Mouse (Mus musculus): ENCODE measurements around the gene Keap1. TPM values are rescaled to one million over a fixed set of nuclear protein-coding genes. Genes with fewer than 3 reads are reported as not detected.
A peak's percentile ranks its signal among the peaks of the same experiment; 100 is the strongest.

Gene Keap1
- polyA plus RNA-seq, 1 experiment from 2014 or later = 72.5 TPM

DNA sequence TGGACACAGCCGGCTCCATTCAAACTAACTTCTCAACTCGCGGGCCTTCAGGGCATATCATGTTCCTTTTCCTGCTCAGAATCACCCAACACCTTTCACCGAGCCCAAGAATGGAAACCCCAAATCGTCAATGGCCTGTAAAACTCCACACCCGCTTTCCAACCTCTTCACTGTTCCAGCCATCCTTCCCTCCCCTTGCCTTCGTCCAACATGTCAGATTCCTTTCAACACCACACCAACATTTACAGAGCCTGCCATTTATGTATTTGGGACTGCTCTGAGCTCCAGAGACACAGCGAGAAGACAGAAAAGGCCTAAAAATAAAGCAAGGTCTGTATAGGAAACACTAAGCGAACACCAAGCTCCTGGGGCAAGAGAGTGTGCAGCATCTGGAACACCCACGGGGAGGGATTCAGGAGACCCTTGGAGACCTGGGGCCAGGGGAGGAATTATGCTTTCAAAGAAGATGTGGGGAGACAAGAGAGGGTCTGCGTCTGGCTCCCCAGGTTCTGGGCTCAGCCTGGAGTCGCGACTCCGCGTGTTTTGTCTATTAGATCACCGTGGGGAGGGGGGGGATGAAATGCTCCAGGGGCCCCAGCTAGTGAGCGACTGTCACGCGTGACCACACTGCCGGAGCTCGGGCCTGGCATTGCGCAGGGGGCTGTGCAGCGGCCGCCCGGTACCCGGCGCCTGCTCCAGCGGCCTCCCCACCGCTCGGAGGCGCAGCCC lies 993 bp downstream of the Keap1 start:
- H3K9me3 ChIP-seq = no peaks in the 10 kb centered on the region
- H3K36me3 ChIP-seq = peaks cover 11% of the 10 kb centered on the region; the same call in 1 of the 2 replicates
- H3K4me1 ChIP-seq = peaks cover 22% of the 10 kb centered on the region
- H3K4me3 ChIP-seq = peak overlapping the region; percentile 96
- H3K27me3 ChIP-seq = peaks cover 7% of the 10 kb centered on the region; the same call in 1 of the 2 replicates
- peak overlapping the region; percentile 60 for H3K4me2 ChIP-seq (replicated peaks)
- peak overlapping the region; percentile 94 for H3K9ac ChIP-seq (replicated peaks)
- peak overlapping the region; percentile 86 for H3K27ac ChIP-seq (replicated peaks)
- peak; percentile 12; the same call in 1 of the 2 replicates for ATAC-seq (replicated peaks)
- WGBS = under 1% methylated on average over 31 of the region's 31 CpGs

DNA sequence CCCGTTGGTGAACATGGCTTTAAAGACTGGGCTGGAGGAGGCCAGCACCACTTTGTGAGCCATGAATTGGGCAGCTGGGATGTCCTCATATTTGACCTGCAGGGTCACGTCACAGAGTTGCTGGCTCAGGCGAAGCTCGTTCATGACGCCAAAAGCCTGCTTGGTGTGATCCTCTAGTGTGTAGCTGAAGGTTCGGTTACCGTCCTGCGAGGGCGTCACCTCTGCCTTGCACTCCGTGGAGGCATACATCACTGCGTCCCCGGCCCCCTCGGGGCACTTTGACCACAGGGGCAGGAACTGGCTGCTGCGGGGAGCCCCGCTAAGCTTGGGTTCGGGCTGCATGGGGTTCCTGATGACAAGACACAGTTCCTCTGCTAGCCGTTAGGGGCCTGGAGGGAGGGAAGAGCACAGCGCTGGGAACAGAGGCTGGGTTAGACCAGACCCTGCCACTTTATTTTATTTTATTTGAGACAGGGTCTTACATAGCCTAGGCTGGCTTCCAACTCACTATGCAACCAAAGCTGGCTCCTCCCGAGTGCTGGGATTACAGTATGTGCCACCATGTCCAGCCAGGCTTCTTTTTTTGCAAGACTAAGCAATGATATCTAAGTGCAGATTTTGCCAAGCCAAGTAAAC lies 1.7 kb downstream of the Keap1 start:
- Histone ChIP-seq H3K27ac (replicated peaks) (peak overlapping the region; percentile 86), H3K4me3 (peak overlapping the region; percentile 96), H3K4me1 (peaks cover 22% of the 10 kb centered on the region), H3K9ac (replicated peaks) (peak overlapping the region; percentile 94), H3K9me3 (no peaks in the 10 kb centered on the region), H3K36me3 (peaks cover 18% of the 10 kb centered on the region; the same call in 1 of the 2 replicates), H3K4me2 (replicated peaks) (peak overlapping the region; percentile 60), H3K27me3 (0 out of 2 replicates have a peak, but pooled peaks cover under 1% of the 10 kb centered on the region)
- WGBS = 21% methylated on average over 19 of the region's 19 CpGs
- 0 out of 2 replicates have a peak, but pooled peaks have one; percentile 33 for ATAC-seq (replicated peaks)

GRCm38 (mm10) chr9:21236991-21237367 lies 2.2 kb downstream of the Keap1 start:
- Histone ChIP-seq H3K36me3 (peaks cover 18% of the 10 kb centered on the region; the same call in 1 of the 2 replicates), H3K4me2 (replicated peaks) (peak overlapping the region; percentile 60), H3K4me1 (peaks cover 22% of the 10 kb centered on the region), H3K27me3 (no peaks in the 10 kb centered on the region), H3K27ac (replicated peaks) (no peak overlapping the region), H3K9me3 (no peaks in the 10 kb centered on the region), H3K9ac (replicated peaks) (peak overlapping the region; percentile 94; the same call in 1 of the 2 replicates), H3K4me3 (peak overlapping the region; percentile 96; the same call in 1 of the 2 replicates)
- WGBS = 83% methylated on average over 25 of the region's 25 CpGs
- ATAC-seq (replicated peaks) = no peak

- Histone ChIP-seq H3K27me3 (no peaks in the 10 kb centered on the region), H3K9ac (replicated peaks) (no peak overlapping the region), H3K4me1 (peaks cover 22% of the 10 kb centered on the region), H3K27ac (replicated peaks) (no peak overlapping the region), H3K4me3 (no peak overlapping the region), H3K36me3 (peaks cover 24% of the 10 kb centered on the region; the same call in 1 of the 2 replicates), H3K4me2 (replicated peaks) (no peak overlapping the region), H3K9me3 (no peaks in the 10 kb centered on the region)
- no peak for ATAC-seq (replicated peaks)
- 85% methylated on average over 4 of the region's 4 CpGs for WGBS
These were observed 3.8 kb downstream of the Keap1 start for GRCm38 (mm10) chr9:21235341-21235740.

GRCm38 (mm10) chr9:21233805-21234204 lies 5.4 kb downstream of the Keap1 start:
- Histone ChIP-seq H3K4me1 (peaks cover 18% of the 10 kb centered on the region), H3K36me3 (peaks cover 39% of the 10 kb centered on the region; the same call in 1 of the 2 replicates), H3K4me2 (replicated peaks) (no peak overlapping the region), H3K27me3 (no peaks in the 10 kb centered on the region), H3K4me3 (no peak overlapping the region), H3K9ac (replicated peaks) (no peak overlapping the region), H3K27ac (replicated peaks) (no peak overlapping the region), H3K9me3 (no peaks in the 10 kb centered on the region)
- no peak for ATAC-seq (replicated peaks)
- 87% methylated on average over 28 of the region's 28 CpGs for whole genome bisulfite sequencing

DNA sequence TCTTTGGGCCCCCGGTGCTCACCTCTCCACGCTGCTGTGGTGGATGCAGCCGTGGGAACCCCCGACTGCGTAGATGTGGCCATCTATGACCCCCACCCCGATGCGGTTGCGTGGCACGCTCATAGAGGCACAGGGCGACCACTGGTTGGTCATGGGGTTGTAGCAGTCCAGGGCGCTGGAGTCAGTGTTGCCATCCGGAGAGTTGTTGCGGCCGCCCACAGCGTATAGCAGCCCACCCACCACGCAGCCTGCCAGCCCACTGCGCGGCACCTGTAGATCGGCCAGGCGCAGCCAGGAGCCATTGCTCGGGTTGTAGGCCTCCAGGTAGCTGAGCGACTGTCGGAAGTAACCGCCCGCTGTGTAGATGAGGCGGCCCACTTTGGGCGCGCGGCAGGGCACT lies 5.8 kb downstream of the Keap1 start:
- Histone ChIP-seq H3K9ac (replicated peaks) (no peak overlapping the region), H3K4me1 (peaks cover 18% of the 10 kb centered on the region), H3K4me3 (no peak overlapping the region), H3K27ac (replicated peaks) (no peak overlapping the region), H3K36me3 (peaks cover 39% of the 10 kb centered on the region; the same call in 1 of the 2 replicates), H3K27me3 (no peaks in the 10 kb centered on the region), H3K9me3 (no peaks in the 10 kb centered on the region), H3K4me2 (replicated peaks) (no peak overlapping the region)
- ATAC-seq (replicated peaks) = no peak
- 88% methylated on average over 29 of the region's 29 CpGs for WGBS

DNA sequence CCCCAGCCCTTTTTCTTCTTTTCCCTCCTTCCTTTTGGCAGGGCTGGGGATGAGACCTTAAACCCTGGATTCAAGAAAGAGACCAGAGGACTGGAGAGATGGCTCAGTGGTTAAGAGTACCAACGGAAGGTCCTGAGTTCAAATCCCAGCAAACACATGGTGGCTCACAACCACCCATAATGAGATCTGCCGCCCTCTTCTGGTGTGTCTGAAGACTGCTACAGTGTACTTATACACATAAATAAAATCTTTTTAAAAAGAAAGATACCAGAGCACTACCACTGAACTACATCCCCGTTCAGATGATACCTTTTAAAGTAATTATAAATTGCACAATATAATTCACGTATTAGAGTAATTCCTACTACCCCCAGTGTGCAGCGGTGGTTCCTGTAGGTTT lies 6.3 kb downstream of the Keap1 start:
- H3K36me3 ChIP-seq = peaks cover 39% of the 10 kb centered on the region; the same call in 1 of the 2 replicates
- H3K27me3 ChIP-seq = no peaks in the 10 kb centered on the region
- H3K4me2 ChIP-seq (replicated peaks) = no peak overlapping the region
- 87% methylated on average over 5 of the region's 5 CpGs for WGBS
- H3K9me3 ChIP-seq = no peaks in the 10 kb centered on the region
- H3K4me3 ChIP-seq = no peak overlapping the region
- H3K27ac ChIP-seq (replicated peaks) = no peak overlapping the region
- no peak for ATAC-seq (replicated peaks)
- no peak overlapping the region for H3K9ac ChIP-seq (replicated peaks)
- H3K4me1 ChIP-seq = peaks cover 17% of the 10 kb centered on the region

DNA sequence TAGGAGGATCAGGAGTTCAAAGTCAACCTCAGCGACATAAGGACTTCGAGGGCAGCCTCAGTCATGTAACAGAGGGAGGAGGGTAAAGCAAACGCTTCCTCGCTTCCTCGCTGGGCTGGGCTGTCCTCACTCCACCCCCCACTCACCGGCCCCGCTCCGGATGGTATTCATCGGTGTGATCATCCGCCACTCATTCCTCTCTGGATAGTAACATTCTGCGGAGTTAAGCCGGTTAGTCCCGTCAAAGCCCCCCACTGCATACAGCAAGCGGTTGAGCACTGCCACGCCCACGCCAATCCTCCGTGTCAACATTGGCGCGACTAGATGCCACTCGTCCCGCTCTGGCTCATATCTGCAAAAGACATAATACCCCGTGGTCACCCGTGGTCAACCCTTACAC lies 7.6 kb downstream of the Keap1 start:
- peaks cover 15% of the 10 kb centered on the region for H3K4me1 ChIP-seq
- no peak overlapping the region for H3K9ac ChIP-seq (replicated peaks)
- H3K27me3 ChIP-seq = no peaks in the 10 kb centered on the region
- H3K36me3 ChIP-seq = peaks cover 39% of the 10 kb centered on the region; the same call in 1 of the 2 replicates
- no peak overlapping the region for H3K4me2 ChIP-seq (replicated peaks)
- 62% methylated on average over 23 of the region's 23 CpGs for WGBS
- no peak for ATAC-seq (replicated peaks)
- no peaks in the 10 kb centered on the region for H3K9me3 ChIP-seq
- no peak overlapping the region for H3K27ac ChIP-seq (replicated peaks)
- no peak overlapping the region for H3K4me3 ChIP-seq

- Histone ChIP-seq H3K4me1 (peaks cover 18% of the 10 kb centered on the region), H3K4me2 (replicated peaks) (peak overlapping the region; percentile 49), H3K27me3 (no peaks in the 10 kb centered on the region), H3K27ac (replicated peaks) (0 out of 2 replicates have a peak overlapping the region, but pooled peaks have one; percentile 9), H3K4me3 (peak overlapping the region; percentile 33), H3K36me3 (peaks cover 21% of the 10 kb centered on the region; the same call in 1 of the 2 replicates), H3K9ac (replicated peaks) (peak overlapping the region; percentile 48), H3K9me3 (no peaks in the 10 kb centered on the region)
- peak; percentile 64 for ATAC-seq (replicated peaks)
- WGBS = 14% methylated on average over 16 of the region's 16 CpGs
These were observed 11.8 kb downstream of the Keap1 start for GRCm38 (mm10) chr9:21227342-21227741.

- H3K9me3 ChIP-seq = no peaks in the 10 kb centered on the region
- no peak overlapping the region for H3K9ac ChIP-seq (replicated peaks)
- no peak overlapping the region for H3K27ac ChIP-seq (replicated peaks)
- no peaks in the 10 kb centered on the region for H3K27me3 ChIP-seq
- H3K4me3 ChIP-seq = peak overlapping the region; percentile 3; the same call in 1 of the 2 replicates
- 22% methylated on average over 7 of the region's 7 CpGs for whole genome bisulfite sequencing
- H3K4me1 ChIP-seq = peaks cover 26% of the 10 kb centered on the region
- ATAC-seq (replicated peaks) = no peak
- H3K4me2 ChIP-seq (replicated peaks) = peak overlapping the region; percentile 22
- peaks cover 15% of the 10 kb centered on the region; the same call in 1 of the 2 replicates for H3K36me3 ChIP-seq
These were observed 13.8 kb downstream of the Keap1 start for GRCm38 (mm10) chr9:21225415-21225758.

GRCm38 (mm10) chr9:21224576-21225414 lies 14.4 kb downstream of the Keap1 start:
- no peak for ATAC-seq (replicated peaks)
- 26% methylated on average over 26 of the region's 26 CpGs for WGBS
- Histone ChIP-seq H3K27ac (replicated peaks) (no peak overlapping the region), H3K27me3 (no peaks in the 10 kb centered on the region), H3K9ac (replicated peaks) (no peak overlapping the region), H3K4me1 (peaks cover 26% of the 10 kb centered on the region), H3K4me3 (peak overlapping the region; percentile 3; the same call in 1 of the 2 replicates), H3K9me3 (no peaks in the 10 kb centered on the region), H3K36me3 (peaks cover 9% of the 10 kb centered on the region; the same call in 1 of the 2 replicates), H3K4me2 (replicated peaks) (peak overlapping the region; percentile 22)

Data from forebrain, embryonic 15.5 days (tissue).